Mouse (Mus musculus): ENCODE data around the gene Fnip2. TPM values are rescaled to one million over a fixed set of nuclear protein-coding genes. Genes with fewer than 3 reads are reported as not detected.
A peak's percentile ranks its signal among the peaks of the same experiment; 100 is the strongest.

The Fnip2 gene
- polyA plus RNA-seq, 1 experiment from 2014 or later: 6.4 TPM

GRCm38 (mm10) chr3:79553779-79554178 lies 13.8 kb downstream of the Fnip2 start:
- Histone ChIP-seq H3K4me3 (ENCODE audit: low read depth, low read length) (no peak overlapping the region), H3K27me3 (ENCODE audit: insufficient read depth, low read length) (no peaks in the 10 kb centered on the region), H3K4me1 (ENCODE audit: insufficient read depth) (no peaks in the 10 kb centered on the region), H3K9me3 (ENCODE audit: low read depth, low read length) (no peaks in the 10 kb centered on the region), H3K27ac (ENCODE audit: low read depth) (no peak overlapping the region), H3K9ac (no peak overlapping the region), H3K4me2 (no peak overlapping the region), H3K36me3 (ENCODE audit: insufficient read depth) (no peaks in the 10 kb centered on the region)
- no peak for DNase-seq
- WGBS: 93% methylated on average over 3 of the region's 3 CpGs
- no peak for TF ChIP-seq CTCF (IDR thresholded peaks at IDR 0.05; ENCODE audit: low read depth)
- ATAC-seq (ENCODE audit: insufficient read depth): no peak

GRCm38 (mm10) chr3:79551826-79552552 lies 15.6 kb downstream of the Fnip2 start:
- Histone ChIP-seq H3K36me3 (ENCODE audit: insufficient read depth) (no peaks in the 10 kb centered on the region), H3K4me2 (no peak overlapping the region), H3K4me1 (ENCODE audit: insufficient read depth) (no peaks in the 10 kb centered on the region), H3K27ac (ENCODE audit: low read depth) (no peak overlapping the region), H3K4me3 (ENCODE audit: low read depth, low read length) (no peak overlapping the region), H3K27me3 (ENCODE audit: insufficient read depth, low read length) (no peaks in the 10 kb centered on the region), H3K9me3 (ENCODE audit: low read depth, low read length) (no peaks in the 10 kb centered on the region), H3K9ac (no peak overlapping the region)
- DNase-seq: peak; percentile 45
- 76% methylated on average over 10 of the region's 10 CpGs for WGBS
- no peak for TF ChIP-seq CTCF (IDR thresholded peaks at IDR 0.05; ENCODE audit: low read depth)
- no peak for ATAC-seq (ENCODE audit: insufficient read depth)

GRCm38 (mm10) chr3:79549751-79550393 lies 17.7 kb downstream of the Fnip2 start:
- Histone ChIP-seq H3K9me3 (ENCODE audit: low read depth, low read length) (no peaks in the 10 kb centered on the region), H3K27me3 (ENCODE audit: insufficient read depth, low read length) (no peaks in the 10 kb centered on the region), H3K36me3 (ENCODE audit: insufficient read depth) (no peaks in the 10 kb centered on the region), H3K27ac (ENCODE audit: low read depth) (no peak overlapping the region), H3K4me2 (no peak overlapping the region), H3K4me3 (ENCODE audit: low read depth, low read length) (no peak overlapping the region), H3K4me1 (ENCODE audit: insufficient read depth) (no peaks in the 10 kb centered on the region), H3K9ac (no peak overlapping the region)
- no peak for TF ChIP-seq CTCF (IDR thresholded peaks at IDR 0.05; ENCODE audit: low read depth)
- 85% methylated on average over 8 of the region's 8 CpGs for WGBS
- ATAC-seq (ENCODE audit: insufficient read depth): no peak
- DNase-seq: no peak

GRCm38 (mm10) chr3:79548681-79549437 lies 18.7 kb downstream of the Fnip2 start:
- no peak overlapping the region for H3K4me3 ChIP-seq (ENCODE audit: low read depth, low read length)
- H3K9ac ChIP-seq: no peak overlapping the region
- no peak for TF ChIP-seq CTCF (IDR thresholded peaks at IDR 0.05; ENCODE audit: low read depth)
- H3K4me2 ChIP-seq: no peak overlapping the region
- DNase-seq (peak; percentile 31), ATAC-seq (ENCODE audit: insufficient read depth) (peak; percentile 28; the same call in 1 of the 2 replicates)
- no peaks in the 10 kb centered on the region for H3K27me3 ChIP-seq (ENCODE audit: insufficient read depth, low read length)
- H3K9me3 ChIP-seq (ENCODE audit: low read depth, low read length): no peaks in the 10 kb centered on the region
- H3K27ac ChIP-seq (ENCODE audit: low read depth): no peak overlapping the region
- 70% methylated on average over 17 of the region's 17 CpGs for WGBS
- H3K36me3 ChIP-seq (ENCODE audit: insufficient read depth): no peaks in the 10 kb centered on the region
- H3K4me1 ChIP-seq (ENCODE audit: insufficient read depth): no peaks in the 10 kb centered on the region

GRCm38 (mm10) chr3:79542585-79542984 lies 25.0 kb downstream of the Fnip2 start:
- DNase-seq: no peak

GRCm38 (mm10) chr3:79539656-79540055 lies 27.9 kb downstream of the Fnip2 start:
- no peak overlapping the region for H3K27ac ChIP-seq (ENCODE audit: low read depth)
- no peaks in the 10 kb centered on the region for H3K9me3 ChIP-seq (ENCODE audit: low read depth, low read length)
- DNase-seq (no peak), ATAC-seq (ENCODE audit: insufficient read depth) (no peak)
- H3K27me3 ChIP-seq (ENCODE audit: insufficient read depth, low read length): no peaks in the 10 kb centered on the region
- H3K4me2 ChIP-seq: no peak overlapping the region
- H3K4me3 ChIP-seq (ENCODE audit: low read depth, low read length): no peak overlapping the region
- no peak for TF ChIP-seq CTCF (IDR thresholded peaks at IDR 0.05; ENCODE audit: low read depth)
- 0 out of 2 replicates have a peak, but pooled peaks cover 3% of the 10 kb centered on the region for H3K36me3 ChIP-seq (ENCODE audit: insufficient read depth)
- H3K4me1 ChIP-seq (ENCODE audit: insufficient read depth): no peaks in the 10 kb centered on the region
- no peak overlapping the region for H3K9ac ChIP-seq

More at GRCm38 (mm10) chr3:79542585-79542984, 25.0 kb downstream of the Fnip2 start:
- Histone ChIP-seq H3K4me1 (ENCODE audit: insufficient read depth) (no peaks in the 10 kb centered on the region), H3K9me3 (ENCODE audit: low read depth, low read length) (no peaks in the 10 kb centered on the region), H3K27ac (ENCODE audit: low read depth) (no peak overlapping the region), H3K4me3 (ENCODE audit: low read depth, low read length) (no peak overlapping the region), H3K4me2 (no peak overlapping the region), H3K9ac (no peak overlapping the region), H3K36me3 (ENCODE audit: insufficient read depth) (0 out of 2 replicates have a peak, but pooled peaks cover 3% of the 10 kb centered on the region), H3K27me3 (ENCODE audit: insufficient read depth, low read length) (no peaks in the 10 kb centered on the region)
- WGBS: 26% methylated on average over 6 of the region's 6 CpGs
- no peak for ATAC-seq (ENCODE audit: insufficient read depth)
- TF ChIP-seq CTCF (IDR thresholded peaks at IDR 0.05; ENCODE audit: low read depth): no peak

- Histone ChIP-seq H3K4me2 (no peak overlapping the region), H3K9ac (no peak overlapping the region)
- ATAC-seq (ENCODE audit: insufficient read depth): no peak
These were observed 28.5 kb downstream of the Fnip2 start for GRCm38 (mm10) chr3:79539124-79539523.

More at GRCm38 (mm10) chr3:79539124-79539523, 28.5 kb downstream of the Fnip2 start:
- Histone ChIP-seq H3K27me3 (ENCODE audit: insufficient read depth, low read length) (no peaks in the 10 kb centered on the region), H3K36me3 (ENCODE audit: insufficient read depth) (0 out of 2 replicates have a peak, but pooled peaks cover 3% of the 10 kb centered on the region), H3K27ac (ENCODE audit: low read depth) (no peak overlapping the region), H3K4me1 (ENCODE audit: insufficient read depth) (no peaks in the 10 kb centered on the region), H3K4me3 (ENCODE audit: low read depth, low read length) (no peak overlapping the region), H3K9me3 (ENCODE audit: low read depth, low read length) (no peaks in the 10 kb centered on the region)
- WGBS: 88% methylated on average over 3 of the region's 3 CpGs
- TF ChIP-seq CTCF (IDR thresholded peaks at IDR 0.05; ENCODE audit: low read depth): no peak
- no peak for DNase-seq
